Mouse (Mus musculus) layer of hippocampus, adult 18-20 months (tissue): ENCODE results near the gene Sh3pxd2a. TPM values are rescaled to one million over a fixed set of nuclear protein-coding genes. Genes with fewer than 3 reads are reported as not detected.
A peak's percentile ranks its signal among the peaks of the same experiment; 100 is the strongest.

ENCODE experiments used
- DNase-seq, 2 experiments: peaks; one replicate each; pipeline ENCODE4 v3.0.0; 2022; ENCODE audit warnings: low spot score in 2 of 2
- total RNA-seq, 2 experiments: library from RNA; stranded (reverse); gene quantifications; 2 replicates each; pipeline ENCODE4 v1.2.3; 2021

Gene Sh3pxd2a
- total RNA-seq, 2 experiments from 2014 or later, result 33.4 to 35.4 TPM

GRCm38 (mm10) chr19:47492422-47492821, 28.2 kb upstream of the Sh3pxd2a start:
- DNase-seq, result no peak

GRCm38 (mm10) chr19:47491853-47492252, 27.7 kb upstream of the Sh3pxd2a start:
- no peak for DNase-seq

DNA sequence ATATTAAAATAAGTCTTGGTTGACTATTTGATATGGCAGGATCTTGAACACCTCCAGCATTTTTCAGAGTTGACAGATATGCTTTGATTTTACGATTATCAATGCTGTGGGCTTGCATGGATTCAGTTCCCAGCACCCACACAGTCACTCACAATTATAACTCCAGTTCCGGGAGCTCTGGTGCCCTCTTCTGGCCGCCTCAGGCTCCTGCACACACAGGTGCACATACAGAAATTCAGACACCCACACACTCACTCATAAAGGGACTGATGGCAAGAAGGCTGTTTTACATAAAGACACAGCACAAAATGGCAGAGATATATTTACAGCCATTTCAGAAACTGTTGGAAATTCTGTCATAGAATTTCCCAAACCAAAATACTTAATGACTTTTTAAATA, 25.0 kb upstream of the Sh3pxd2a start:
- no peak for DNase-seq

DNA sequence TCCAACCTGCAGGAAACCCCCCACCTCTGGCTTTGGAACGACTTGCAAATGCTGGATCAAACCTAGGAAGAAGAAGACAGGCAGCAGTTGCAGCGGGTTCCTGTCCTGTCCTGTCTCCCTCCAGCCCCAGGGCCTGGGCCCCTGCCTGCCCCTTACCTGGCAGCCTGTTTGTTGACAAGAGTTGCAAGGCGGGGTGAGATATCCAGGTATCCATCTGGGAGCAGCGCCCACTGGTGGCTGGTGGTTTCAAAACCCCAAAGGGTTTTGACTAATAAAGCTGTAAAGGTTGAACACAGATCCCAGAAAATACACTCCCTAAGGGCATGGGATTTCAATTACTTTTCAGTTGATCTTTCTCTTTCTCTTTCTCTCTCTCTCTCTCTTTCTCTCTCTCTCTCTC, 24.0 kb upstream of the Sh3pxd2a start:
- no peak for DNase-seq

DNA sequence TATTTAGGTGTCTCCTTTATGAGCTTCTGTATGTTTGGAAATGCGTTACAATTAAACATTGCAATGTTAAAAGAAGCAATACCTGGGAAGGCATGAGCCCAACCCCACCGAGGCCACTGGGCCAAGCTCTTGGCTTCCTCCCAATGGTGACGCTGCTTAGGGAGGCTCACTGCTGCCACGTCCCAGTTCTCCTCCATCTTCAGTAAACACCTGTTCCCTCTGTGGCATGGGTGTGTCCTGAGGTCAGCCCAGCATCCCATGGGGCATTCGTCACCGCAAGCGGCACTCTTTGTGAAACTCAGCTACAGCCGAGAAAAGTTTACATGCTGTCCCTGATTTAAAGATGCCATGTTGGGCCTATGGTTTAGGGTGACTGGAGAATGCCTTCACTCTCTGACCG, 23.4 kb upstream of the Sh3pxd2a start:
- DNase-seq, result no peak

- DNase-seq, result no peak
Measured at GRCm38 (mm10) chr19:47485997-47486566, 21.9 kb upstream of the Sh3pxd2a start.

GRCm38 (mm10) chr19:47484110-47484509, 19.9 kb upstream of the Sh3pxd2a start:
- DNase-seq, result no peak

DNA sequence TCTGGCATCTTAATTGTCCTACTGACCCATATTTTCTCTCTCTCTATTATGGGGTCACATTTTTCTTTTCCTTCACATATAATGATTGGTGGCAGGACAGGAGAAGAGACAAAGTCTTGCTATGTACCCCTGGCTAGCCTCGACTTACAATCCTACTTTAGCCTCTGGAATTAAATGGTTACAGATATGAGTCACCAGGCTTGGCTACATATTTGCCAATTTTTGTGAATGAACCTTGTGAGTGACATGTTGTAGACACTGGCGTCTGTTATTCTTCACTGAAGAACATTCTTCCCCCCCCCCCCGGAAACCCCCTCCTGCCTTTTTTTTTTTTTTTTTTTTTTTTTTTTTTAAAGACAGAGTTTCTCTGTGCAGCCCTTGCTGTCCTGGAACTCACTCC, 19.1 kb upstream of the Sh3pxd2a start:
- no peak for DNase-seq

GRCm38 (mm10) chr19:47473453-47473852, 9.3 kb upstream of the Sh3pxd2a start:
- DNase-seq, result no peak

- DNase-seq, result no peak
Measured at GRCm38 (mm10) chr19:47472881-47473400, 8.7 kb upstream of the Sh3pxd2a start.

DNA sequence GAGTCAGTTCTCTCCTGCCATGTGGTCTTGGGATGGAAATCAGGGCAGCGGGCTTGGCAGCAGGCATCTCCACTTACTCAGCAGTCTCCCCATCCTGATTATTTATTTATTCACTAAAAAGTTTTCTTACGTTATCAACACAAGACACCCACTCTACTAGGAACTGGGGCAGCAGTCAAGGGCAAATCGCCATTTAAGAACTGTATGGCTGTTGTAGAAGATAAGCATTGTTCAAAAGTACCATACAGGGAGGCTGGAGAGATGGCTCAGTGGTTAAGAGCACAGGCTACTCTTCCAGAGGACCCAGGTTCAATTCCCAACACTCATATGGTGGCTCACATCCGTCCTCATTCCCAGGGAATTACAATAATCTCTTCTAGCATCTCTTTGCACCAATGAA, 7.6 kb upstream of the Sh3pxd2a start:
- DNase-seq, result no peak

DNA sequence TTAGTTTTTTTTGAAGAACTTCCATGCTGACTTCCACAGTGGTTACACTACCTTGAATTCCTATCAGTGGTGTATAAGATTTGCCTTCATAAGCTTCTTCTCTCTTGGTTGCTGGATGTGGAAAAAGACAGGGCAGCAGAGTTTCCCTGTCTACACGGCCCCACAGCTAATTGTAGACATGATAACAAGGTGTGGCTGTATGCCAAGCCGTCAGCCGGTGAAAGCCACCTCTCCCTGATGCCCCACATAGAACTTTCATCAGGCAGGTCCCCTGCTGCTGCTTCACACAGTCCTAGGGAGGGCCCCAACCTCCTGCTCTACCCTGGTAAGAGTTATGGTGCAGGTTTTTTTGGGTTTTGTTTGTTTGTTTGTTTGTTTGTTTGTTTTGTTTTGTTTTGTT, 4.5 kb upstream of the Sh3pxd2a start:
- DNase-seq, result no peak

- no peak for DNase-seq
Measured at GRCm38 (mm10) chr19:47466775-47467174, 2.6 kb upstream of the Sh3pxd2a start.

GRCm38 (mm10) chr19:47465467-47465866, 1.3 kb upstream of the Sh3pxd2a start:
- DNase-seq, result no peak

DNA sequence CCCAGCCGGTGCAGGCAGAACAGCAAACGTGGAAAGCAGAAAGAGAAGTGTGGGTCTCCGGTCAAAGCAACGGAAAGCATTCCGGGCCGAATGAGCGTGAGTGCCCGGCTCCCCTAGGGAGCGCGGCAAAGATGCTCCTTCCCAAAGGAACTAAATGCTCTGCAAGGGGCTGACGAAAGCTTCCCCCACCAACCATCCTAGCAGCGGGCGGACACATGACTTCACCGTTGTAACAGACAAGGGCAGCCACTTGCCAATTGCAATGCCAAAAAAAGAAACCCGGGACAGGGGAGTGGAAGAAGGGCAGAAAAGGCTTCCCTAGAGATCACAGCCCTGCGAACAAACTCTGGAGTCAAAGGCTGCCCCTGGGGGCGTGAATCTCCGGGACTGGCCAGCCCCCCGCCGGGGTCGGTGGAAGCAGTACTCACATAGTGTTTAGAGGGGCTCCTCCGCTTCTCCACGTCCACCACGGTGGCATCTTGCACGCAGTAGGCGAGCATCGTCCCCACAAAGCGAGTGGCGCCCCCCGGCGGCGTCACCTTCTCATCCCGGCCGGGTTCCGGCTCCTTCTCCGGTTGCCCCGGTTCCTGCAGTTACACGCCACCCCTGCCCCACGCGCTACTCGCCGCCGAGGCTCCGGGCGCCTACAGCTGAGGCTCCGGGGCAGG, 431 bp downstream of the Sh3pxd2a start:
- peak; percentile 47 to 62 for DNase-seq

DNA sequence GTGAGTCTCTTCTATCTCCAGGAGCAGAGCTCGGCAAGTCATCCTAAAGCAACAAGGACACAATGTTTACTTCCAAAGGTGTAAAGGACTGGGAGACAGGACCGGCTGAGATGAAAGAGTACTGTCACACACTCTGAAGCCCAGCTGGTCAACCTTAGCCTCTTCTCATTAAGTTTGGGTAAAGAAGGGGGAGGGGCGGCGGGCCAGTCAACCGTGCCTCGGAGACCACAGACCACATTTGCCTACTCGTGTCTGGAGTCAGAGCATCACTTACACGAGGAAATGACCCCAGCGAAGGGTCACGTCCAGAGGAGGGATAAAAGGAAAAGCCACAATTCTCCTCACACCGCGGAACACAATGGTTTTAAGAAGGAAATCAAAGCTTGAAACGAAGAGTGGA, 995 bp downstream of the Sh3pxd2a start:
- DNase-seq, result no peak

DNA sequence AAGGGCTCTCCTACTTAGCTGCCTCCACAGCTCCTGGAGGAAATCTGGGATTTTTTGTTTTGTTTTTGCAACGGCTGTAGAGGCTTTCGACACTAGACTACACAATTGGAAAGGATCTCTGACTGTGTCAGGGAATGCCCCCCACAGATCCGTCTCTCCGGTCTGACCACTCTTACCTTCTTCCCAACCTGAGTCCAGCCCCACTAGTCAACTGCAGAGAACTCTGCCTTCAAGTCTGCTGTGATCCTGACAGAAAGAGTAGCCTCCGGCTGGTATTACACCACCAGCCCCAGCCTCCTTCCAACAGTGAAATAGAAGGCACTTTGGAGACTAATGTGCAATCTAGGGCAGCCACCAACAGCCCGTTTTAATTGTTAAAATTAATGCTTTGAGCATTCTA, 1.5 kb downstream of the Sh3pxd2a start:
- DNase-seq, result no peak

GRCm38 (mm10) chr19:47461838-47462237, 2.4 kb downstream of the Sh3pxd2a start:
- DNase-seq, result no peak

DNA sequence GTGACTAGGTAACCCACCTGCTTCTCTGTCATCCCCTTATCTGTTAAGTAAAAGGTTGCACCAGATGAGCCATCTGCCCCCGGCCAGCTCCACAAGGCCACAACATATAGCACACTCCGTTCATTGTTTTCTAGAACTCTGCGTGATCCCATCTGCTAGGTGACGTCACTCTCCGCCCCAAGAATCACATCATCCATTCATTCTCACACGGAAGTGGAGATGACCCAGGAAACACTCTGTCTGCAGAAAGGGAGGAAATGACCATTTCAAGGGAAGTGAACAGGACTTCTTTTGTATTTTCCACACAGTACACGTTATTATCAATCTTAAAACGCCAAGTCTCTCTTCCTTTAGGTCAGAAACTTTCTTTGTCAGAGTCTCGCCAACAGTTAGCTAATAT, 2.8 kb downstream of the Sh3pxd2a start:
- no peak for DNase-seq

DNA sequence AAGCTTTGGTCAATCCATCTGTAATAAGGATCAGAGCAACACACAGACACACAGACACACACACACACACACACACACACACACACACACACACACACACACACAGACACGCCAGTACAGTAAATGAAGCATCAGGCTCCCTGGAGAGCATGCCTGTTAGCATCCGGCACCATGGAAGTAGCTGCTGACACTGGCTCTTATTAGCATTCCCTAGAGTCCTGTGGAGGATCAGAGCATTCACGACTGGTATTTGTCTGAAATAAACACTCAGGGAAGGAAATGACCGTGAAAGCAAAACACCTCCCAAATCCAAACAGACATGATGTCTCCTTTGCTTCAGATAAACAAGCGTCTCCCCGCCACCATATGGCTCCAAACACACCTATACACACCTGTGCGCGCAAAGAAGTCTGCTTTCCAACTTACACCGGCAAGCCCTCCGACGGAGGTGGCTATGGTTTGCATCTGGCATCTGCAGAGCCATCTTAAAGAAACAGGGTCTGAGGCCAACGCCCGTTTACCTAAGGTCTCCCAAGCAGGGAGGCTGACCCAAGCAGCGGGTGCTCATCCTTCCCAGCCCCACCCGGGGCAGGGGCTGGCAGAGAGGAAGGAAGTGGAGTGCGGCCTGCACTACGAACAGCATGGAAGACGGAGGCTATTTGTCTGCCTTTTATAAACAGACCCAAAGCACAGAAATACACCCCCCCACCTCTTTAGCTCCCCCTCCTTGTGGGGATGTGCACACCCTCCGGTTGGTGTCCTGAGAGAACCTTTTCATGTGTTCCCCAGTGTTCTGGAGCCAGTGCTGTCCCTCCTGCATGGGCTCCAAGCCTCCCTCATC, 3.9 kb downstream of the Sh3pxd2a start:
- DNase-seq, result no peak

- no peak for DNase-seq
Measured at GRCm38 (mm10) chr19:47459214-47459613, 5.0 kb downstream of the Sh3pxd2a start.

DNA sequence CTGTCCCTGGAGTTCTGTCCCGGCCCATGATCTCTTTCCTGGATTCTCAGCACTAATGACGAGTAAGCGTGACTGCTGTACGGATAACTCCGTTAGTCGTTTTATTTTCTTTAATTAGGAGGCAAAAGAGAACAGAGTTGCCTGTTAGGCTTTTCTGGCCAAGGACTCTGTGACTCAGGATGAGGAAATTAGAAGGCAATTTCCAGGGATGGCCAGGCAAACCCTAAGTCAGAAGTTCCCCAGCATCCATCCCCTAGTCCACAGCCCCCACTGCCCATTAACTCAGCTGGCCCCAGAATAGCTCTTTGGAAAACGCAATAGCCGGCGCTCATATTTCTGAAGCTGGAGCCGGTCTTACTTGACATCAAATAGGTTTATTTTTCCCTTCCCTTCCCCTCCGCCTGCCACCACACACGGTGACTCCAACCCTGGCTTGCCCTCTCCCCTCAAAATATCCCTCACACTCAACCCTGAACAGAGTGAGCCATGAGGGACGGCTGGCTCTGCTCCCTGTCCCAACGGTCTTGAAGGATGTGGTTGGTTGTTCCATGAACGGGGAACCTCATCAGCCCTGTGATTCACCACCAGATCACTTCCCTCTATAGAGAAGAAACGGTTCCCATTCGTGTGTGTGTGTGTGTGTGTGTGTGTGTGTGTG, 5.6 kb downstream of the Sh3pxd2a start:
- DNase-seq, result no peak
